Mouse (Mus musculus) small intestine, adult 2 months (tissue): ENCODE measurements around the gene Olfr490. TPM values are rescaled to one million over a fixed set of nuclear protein-coding genes. Genes with fewer than 3 reads are reported as not detected.

Source experiments
- H3K27ac ChIP-seq: fragments of 200-500 bp; 2 replicates; pipeline ENCODE4 v1.5.1; 2012; ENCODE audit warnings: low read depth, low read length, control low read depth, inconsistent platforms; ENCODE audit not compliant: insufficient read depth
- H3K27me3 ChIP-seq: fragments of 200-500 bp; 2 replicates; pipeline ENCODE4 v1.6.1; 2012; ENCODE audit warnings: mild to moderate bottlenecking, moderate library complexity, low read length, inconsistent platforms; ENCODE audit not compliant: control insufficient read depth, insufficient read depth
- H3K36me3 ChIP-seq: fragments of 200-500 bp; 2 replicates; pipeline ENCODE4 v1.6.1; 2012; ENCODE audit warnings: mild to moderate bottlenecking, low read length, control low read depth, inconsistent platforms; ENCODE audit not compliant: control insufficient read depth, insufficient read depth
- H3K4me1 ChIP-seq: fragments of 200-500 bp; 2 replicates; pipeline ENCODE4 v1.6.1; 2012; ENCODE audit warnings: low read length, inconsistent platforms, mixed read lengths; ENCODE audit not compliant: control insufficient read depth, insufficient read depth, insufficient read length
- H3K4me3 ChIP-seq: fragments of 200-500 bp; 2 replicates; pipeline ENCODE4 v1.5.1; 2012; ENCODE audit warnings: low read depth, mild to moderate bottlenecking, control low read depth, inconsistent platforms, low read length, moderate library complexity
- CTCF ChIP-seq: fragments of 200-500 bp; IDR thresholded peaks from 2 replicates; pipeline ENCODE4 v1.5.1; 2012; ENCODE audit warnings: low read depth, mild to moderate bottlenecking, control low read depth, inconsistent platforms, low read length, moderate library complexity, mixed read lengths; ENCODE audit not compliant: insufficient replicate concordance, insufficient read length; ENCODE audit errors: extremely low read depth
- POLR2A ChIP-seq: fragments of 200-500 bp; IDR thresholded peaks from 2 replicates; pipeline ENCODE4 v1.6.1; 2012; ENCODE audit warnings: low read depth, mild to moderate bottlenecking, control low read depth, inconsistent platforms, low read length, moderate library complexity
- WGBS: fragments of 180-500 bp; shearing (Covaris S2); methylation state at CpG from one replicate; pipeline ENCODE4 v1.1.7; 2018; 5-methylcytosine and 5-hydroxymethylcytosine counted together
- polyA plus RNA-seq: library from polyadenylated mRNA; depleted of rRNA; stranded (reverse); fragments of >200 nt; gene quantifications from 2 replicates; pipeline ENCODE4 v1.2.3, GENCODE M21; 2012; rRNA removed

Gene Olfr490
- polyA plus RNA-seq = not detected in 2 replicates

- Histone ChIP-seq H3K4me1 (no peaks in the 10 kb centered on the region), H3K27me3 (no peaks in the 10 kb centered on the region), H3K27ac (no peak within 1 kb of the TSS), H3K36me3 (no peaks in the 10 kb centered on the region), H3K4me3 (no peak within 1 kb of the TSS)
- TF ChIP-seq POLR2A = no peak
Observed at GRCm38 (mm10) chr7:108288834-108289233, at the start of gene Olfr490. TSS of gene Olfr490 (minus strand) at chr7:108288934.

- WGBS = 62% methylated on average over 2 of the region's 2 CpGs
- Histone ChIP-seq H3K4me1 (no peaks in the 10 kb centered on the region), H3K27me3 (no peaks in the 10 kb centered on the region), H3K27ac (no peak within 1 kb of the TSS), H3K36me3 (no peaks in the 10 kb centered on the region), H3K4me3 (no peak within 1 kb of the TSS)
- TF ChIP-seq POLR2A (no peak), CTCF (no peak)
Observed at GRCm38 (mm10) chr7:108323574-108323973, 34.8 kb upstream of the Olfr490 start, which contains the start of gene Olfr492. TSS of gene Olfr492 (minus strand) at chr7:108323674.

GRCm38 (mm10) chr7:108313151-108313550 lies 24.4 kb upstream of the Olfr490 start, which contains the start of gene Olfr491:
TSS of gene Olfr491 (plus strand) at chr7:108313451.
- Histone ChIP-seq H3K36me3 (no peaks in the 10 kb centered on the region), H3K27me3 (no peaks in the 10 kb centered on the region), H3K4me1 (no peaks in the 10 kb centered on the region), H3K27ac (no peak within 1 kb of the TSS), H3K4me3 (no peak within 1 kb of the TSS)
- 41% methylated on average over 1 of the region's 1 CpGs for WGBS
- TF ChIP-seq POLR2A (no peak), CTCF (no peak)

- Histone ChIP-seq H3K27me3 (no peaks in the 10 kb centered on the region), H3K4me1 (no peaks in the 10 kb centered on the region), H3K36me3 (no peaks in the 10 kb centered on the region), H3K4me3 (no peak within 1 kb of the TSS), H3K27ac (no peak within 1 kb of the TSS)
- no peak for TF ChIP-seq POLR2A
- TF ChIP-seq CTCF = no peak
Observed at GRCm38 (mm10) chr7:108258247-108258646, 30.5 kb downstream of the Olfr490 start, which contains the start of gene Olfr488. TSS of gene Olfr488 (minus strand) at chr7:108258347.

Other genes with a start within 250 kb of the Olfr490 start
- not detected in 2 replicates for gene Olfr479, start 238.2 kb downstream of the Olfr490 start, polyA plus RNA-seq
- not detected in 2 replicates for gene Olfr480, start 221.6 kb downstream of the Olfr490 start, polyA plus RNA-seq
- not detected in 2 replicates for gene Olfr481, start 209.1 kb downstream of the Olfr490 start, polyA plus RNA-seq
- not detected in 2 replicates for gene Olfr482, start 191.3 kb downstream of the Olfr490 start, polyA plus RNA-seq
- gene Olfr483, start 188.1 kb downstream of the Olfr490 start, polyA plus RNA-seq = not detected in 2 replicates
- not detected in 2 replicates for gene Olfr484, start 161.5 kb downstream of the Olfr490 start, polyA plus RNA-seq
- gene Olfr485, start 129.1 kb downstream of the Olfr490 start, polyA plus RNA-seq = not detected in 2 replicates
- gene Olfr486, start 116.2 kb downstream of the Olfr490 start, polyA plus RNA-seq = not detected in 2 replicates
- not detected in 2 replicates for gene Olfr487, start 74.3 kb downstream of the Olfr490 start, polyA plus RNA-seq
- gene Olfr488, start 30.6 kb downstream of the Olfr490 start, polyA plus RNA-seq = not detected in 2 replicates
- not detected in 2 replicates for gene Olfr491, start 24.5 kb upstream of the Olfr490 start, polyA plus RNA-seq
- not detected in 2 replicates for gene Olfr492, start 34.7 kb upstream of the Olfr490 start, polyA plus RNA-seq
- not detected in 2 replicates for gene Olfr493, start 58.0 kb upstream of the Olfr490 start, polyA plus RNA-seq
- gene Olfr494, start 76.4 kb upstream of the Olfr490 start, polyA plus RNA-seq = not detected in 2 replicates
- not detected in 2 replicates for gene Olfr495, start 104.2 kb upstream of the Olfr490 start, polyA plus RNA-seq
- gene Olfr497, start 131.5 kb upstream of the Olfr490 start, polyA plus RNA-seq = not detected in 2 replicates
- gene Olfr498, start 176.4 kb upstream of the Olfr490 start, polyA plus RNA-seq = not detected in 2 replicates
- gene Olfr502, start 236.1 kb upstream of the Olfr490 start, polyA plus RNA-seq = not detected in 2 replicates